Mouse (Mus musculus) monocyte, adult 59 days (primary cell): Measurements from ENCODE around the gene Tmem87b. TPM values are rescaled to one million over a fixed set of nuclear protein-coding genes. Genes with fewer than 3 reads are reported as not detected.

ENCODE experiments used
- total RNA-seq, 2 experiments: library from RNA; stranded (reverse); gene quantifications; one replicate each; pipeline ENCODE4 v1.2.4; 2023

Gene Tmem87b
- total RNA-seq = 10 to 100 TPM; 26.6 to 32.7 TPM

DNA sequence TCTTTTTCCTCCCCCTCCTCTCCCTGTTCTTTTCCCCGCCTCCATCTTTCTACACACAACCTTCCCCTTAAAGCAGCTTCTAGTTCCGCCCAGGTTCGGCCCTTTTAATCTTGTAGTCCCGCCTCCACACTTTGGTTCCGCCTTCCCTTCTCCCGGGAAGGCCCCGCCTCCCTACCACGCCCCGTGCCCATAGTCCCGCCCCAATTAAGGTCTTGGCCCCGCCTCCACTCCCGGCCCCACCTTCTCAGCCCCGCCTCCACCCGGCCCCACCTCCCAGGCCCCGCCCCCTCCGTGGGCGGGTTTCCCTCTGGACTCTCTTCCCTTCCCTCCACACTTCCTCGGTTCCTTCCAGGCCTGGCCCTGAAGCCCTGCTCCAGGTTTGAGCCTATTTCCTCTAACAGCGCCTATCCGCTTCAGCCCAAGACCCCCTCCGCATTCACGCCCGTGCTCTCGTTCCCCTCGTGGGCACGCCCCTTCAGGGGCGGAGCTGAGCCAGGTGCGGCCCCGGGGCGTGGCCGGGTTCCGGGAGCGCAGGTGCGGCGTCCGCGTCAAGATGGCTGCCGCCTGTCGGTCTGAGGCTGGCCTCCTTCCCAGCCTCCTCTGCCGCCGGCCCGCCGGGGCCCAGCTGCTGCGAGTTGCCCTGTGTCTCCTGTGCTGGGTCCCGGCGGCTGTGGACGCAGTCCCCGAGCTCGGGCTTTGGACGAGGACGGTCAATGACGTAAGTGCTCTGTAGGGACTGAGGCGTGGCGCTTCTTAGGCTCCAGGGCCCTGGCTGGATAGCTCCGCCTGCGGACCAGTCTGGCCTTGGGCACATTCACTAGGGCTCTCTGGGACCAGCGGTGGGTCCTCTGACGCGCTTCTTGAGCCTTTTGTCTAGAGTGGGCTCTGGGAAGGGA, at the start of gene Tmem87b:
Tmem87b (plus strand) TSS at position 333 of the 896 bp plus-strand sequence.

GRCm38 (mm10) chr2:128862636-128863035, 44.7 kb downstream of the Tmem87b start, which contains the start of gene Fbln7:
Fbln7 (plus strand) TSS chr2:128862981.

Other genes starting within 250 kb of the Tmem87b start
- gene Spdye4c, start 226.9 kb upstream of the Tmem87b start, total RNA-seq = not detected
- gene Anapc1, start 130.7 kb upstream of the Tmem87b start, total RNA-seq = 10 to 100 TPM; 73.5 to 80.1 TPM
- gene Mertk, start 119.2 kb upstream of the Tmem87b start, total RNA-seq = 10 to 100 TPM; 67.9 to 75.3 TPM
- not detected for gene Fbln7, start 44.9 kb downstream of the Tmem87b start, total RNA-seq
- gene Zc3h8, start 126.0 kb downstream of the Tmem87b start, total RNA-seq = 1 to 10 TPM; 3.5 to 4.5 TPM
- gene Zc3h6, start 149.3 kb downstream of the Tmem87b start, total RNA-seq = 1 to 10 TPM; 3.7 to 5.0 TPM
- gene Gm10762, start 149.6 kb downstream of the Tmem87b start, total RNA-seq = 1 to 10 TPM; 2.5 TPM
- gene Vinac1, start 230.1 kb downstream of the Tmem87b start, total RNA-seq = not detected
- gene Ttl, start 247.8 kb downstream of the Tmem87b start, total RNA-seq = 1 to 10 TPM; 4.8 to 5.6 TPM